In the genomic region with DNA sequence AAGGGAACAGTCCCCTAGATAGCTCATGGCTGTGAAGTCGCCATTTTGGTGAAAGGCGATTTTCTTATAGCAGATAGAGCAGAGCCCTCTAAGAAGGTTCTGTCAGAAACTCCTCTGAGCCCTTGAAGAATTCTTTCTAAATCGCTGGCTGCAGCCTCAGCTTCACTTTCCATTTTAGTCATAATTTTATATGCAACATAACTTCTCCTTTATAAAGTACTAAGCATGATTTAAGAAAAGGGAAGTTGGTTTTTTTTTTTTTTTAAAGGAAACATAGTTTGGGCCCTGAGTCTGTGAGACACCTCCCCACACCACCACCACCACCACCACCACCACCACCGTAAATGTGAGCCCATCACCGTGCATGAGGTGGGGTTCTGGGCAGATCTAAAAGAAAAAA, we compare ENCODE assay signal across 26 mouse cellular contexts.
DNase-seq lines count a peak whose midpoint lies in the region; ATAC-seq and TF ChIP-seq lines count a peak whose summit lies in the region.
"Had no signal": no experiment of that assay in that cellular context is flagged by ENCODE, and none has a peak within 500 bp of the region (broad histone marks: within the 10 kb centered on the region; RNA-seq: fewer than 3 reads in every experiment).

No protein-coding gene starts in this region.

- no peaks in the 10 kb centered on the region for H3K36me3 ChIP-seq in liver, postnatal 0 days (replicated peaks; ENCODE audit: insufficient read depth, low read length)
- no peaks in the 10 kb centered on the region for H3K36me3 ChIP-seq in liver, embryonic 11.5 days (ENCODE audit: control insufficient read depth, insufficient read depth, low read length)
- no peaks in the 10 kb centered on the region for H3K36me3 ChIP-seq in CH12.LX (replicated peaks in 1 of 2; ENCODE audit: control insufficient read depth in 1 of 2, insufficient read depth in 1 of 2, low read length in 1 of 2)
- no peaks in the 10 kb centered on the region for H3K36me3 ChIP-seq in small intestine, adult 2 months (ENCODE audit: control insufficient read depth, insufficient read depth, low read length)
- H3K36me3 ChIP-seq: hindbrain, embryonic 13.5 days; neural tube, embryonic 15.5 days had no signal

- no peak overlapping the region for H3K4me3 ChIP-seq in liver, postnatal 0 days (ENCODE audit: low read depth, low read length)
- H3K4me3 ChIP-seq in liver, embryonic 11.5 days (ENCODE audit: low read depth, low read length), result no peak overlapping the region
- H3K4me3 ChIP-seq in CH12.LX (replicated peaks in 1 of 3; ENCODE audit: low read depth in 2 of 3, low read length in 2 of 3, poor library complexity in 1 of 3), result no peak overlapping the region
- no peak overlapping the region for H3K4me3 ChIP-seq in small intestine, adult 2 months (ENCODE audit: low read depth, low read length)
- H3K4me3 ChIP-seq: hindbrain, embryonic 13.5 days; layer of hippocampus, adult 2 months; limb, embryonic 15.5 days; megakaryocyte, embryonic 14.5 days; neural tube, embryonic 15.5 days had no signal

- H3K9ac ChIP-seq in liver, postnatal 0 days (replicated peaks), result no peak overlapping the region
- H3K9ac ChIP-seq in liver, embryonic 11.5 days (ENCODE audit: low read depth, low read length), result no peak overlapping the region
- H3K9ac ChIP-seq in CH12.LX (ENCODE audit: insufficient read depth, low read depth), result no peak overlapping the region
- H3K9ac ChIP-seq: hindbrain, embryonic 13.5 days; limb, embryonic 15.5 days; neural tube, embryonic 15.5 days had no signal

- TF ChIP-seq CTCF in liver, postnatal 0 days (IDR thresholded peaks at IDR 0.05; ENCODE audit: low read depth), result no peak
- TF ChIP-seq CTCF in CH12.LX (conservative IDR thresholded peaks at IDR 0.05 in 1 of 2, IDR thresholded peaks at IDR 0.05 in 1 of 2; ENCODE audit: low read depth in 2 of 2, low read length in 2 of 2), result no peak
- TF ChIP-seq CTCF in small intestine, adult 2 months (IDR thresholded peaks at IDR 0.05; ENCODE audit: extremely low read depth, insufficient read length, insufficient replicate concordance, low read depth, low read length), result no peak

- in situ Hi-C loops in CH12.LX (cut with MboI; ENCODE audit: low pct_ligation_motif_present, low pct_unique_long_range_greater_than_20kb, low sequenced_read_pairs), result loop anchor here (25.0 kb wide), 1 partner anchor 224 kb away; no protein-coding TSS in a partner anchor

- 0 out of 2 replicates have a peak overlapping the region, but pooled peaks have one; percentile 12 for H3K27ac ChIP-seq in liver, postnatal 0 days (ENCODE audit: low read depth)
- H3K27ac ChIP-seq in liver, embryonic 11.5 days (ENCODE audit: low read depth, low read length), result no peak overlapping the region
- no peak overlapping the region for H3K27ac ChIP-seq in CH12.LX (ENCODE audit: insufficient read depth, low read depth)
- peak overlapping the region; percentile 46 for H3K27ac ChIP-seq in small intestine, adult 2 months (ENCODE audit: insufficient read depth, low read depth, low read length)
- H3K27ac ChIP-seq: hindbrain, embryonic 13.5 days; layer of hippocampus, adult 2 months; limb, embryonic 15.5 days; neural tube, embryonic 15.5 days had no signal

- H3K27me3 ChIP-seq in liver, postnatal 0 days (ENCODE audit: insufficient read depth, low read length), result no peaks in the 10 kb centered on the region
- no peaks in the 10 kb centered on the region for H3K27me3 ChIP-seq in liver, embryonic 11.5 days (replicated peaks; ENCODE audit: control insufficient read depth, insufficient read depth, low read length)
- no peaks in the 10 kb centered on the region for H3K27me3 ChIP-seq in CH12.LX (replicated peaks)
- no peaks in the 10 kb centered on the region for H3K27me3 ChIP-seq in small intestine, adult 2 months (ENCODE audit: control insufficient read depth, insufficient read depth, low read length)
- H3K27me3 ChIP-seq: hindbrain, embryonic 13.5 days; limb, embryonic 15.5 days; neural tube, embryonic 15.5 days had no signal

- H3K9me3 ChIP-seq in liver, postnatal 0 days (ENCODE audit: low read length), result no peaks in the 10 kb centered on the region
- H3K9me3 ChIP-seq in liver, embryonic 11.5 days (ENCODE audit: control insufficient read depth, low read length), result no peaks in the 10 kb centered on the region
- no peaks in the 10 kb centered on the region for H3K9me3 ChIP-seq in CH12.LX (replicated peaks; ENCODE audit: low read length)
- H3K9me3 ChIP-seq: hindbrain, embryonic 13.5 days; limb, embryonic 15.5 days; megakaryocyte, embryonic 14.5 days; neural tube, embryonic 15.5 days had no signal

- TF ChIP-seq RAD21 in CH12.LX (IDR thresholded peaks at IDR 0.05; ENCODE audit: low read depth, low read length), result no peak

- DNase-seq in liver, postnatal 0 days, result no peak
- no peak for DNase-seq in liver, embryonic 11.5 days (ENCODE audit: low spot score)
- peak; percentile 38 for DNase-seq in CH12.LX (ENCODE audit: extremely low read depth)
- no peak for DNase-seq in gastrocnemius, postnatal 25 days
- DNase-seq in cerebellum, adult 9-11 months, result no peak
- DNase-seq: adrenal gland, postnatal 10 days; cerebellum, adult 11 months; cerebellum, postnatal 25 days; gastrocnemius, postnatal 14 days; heart, postnatal 14 days; kidney, adult 2 months; kidney, postnatal 10 days; lung, adult 2 months; midbrain, embryonic 14.5 days; right cerebral cortex, postnatal 25 days; thymus, postnatal 4 days had no signal

- no peaks in the 10 kb centered on the region for H3K79me2 ChIP-seq in CH12.LX (replicated peaks; ENCODE audit: control insufficient read depth, extremely low read depth, insufficient read depth, poor library complexity, severe bottlenecking)

- no peaks in the 10 kb centered on the region for H3K4me1 ChIP-seq in liver, postnatal 0 days (ENCODE audit: insufficient read depth)
- no peaks in the 10 kb centered on the region for H3K4me1 ChIP-seq in liver, embryonic 11.5 days (replicated peaks; ENCODE audit: control insufficient read depth, insufficient read depth, low read length)
- peaks cover 0 to 23% of the 10 kb centered on the region in 2 experiments; a peak in 2 of 4 replicates for H3K4me1 ChIP-seq in CH12.LX (ENCODE audit: control insufficient read depth in 1 of 2, insufficient read depth in 2 of 2)
- no peaks in the 10 kb centered on the region for H3K4me1 ChIP-seq in small intestine, adult 2 months (ENCODE audit: control insufficient read depth, insufficient read depth, insufficient read length, low read length)
- H3K4me1 ChIP-seq: hindbrain, embryonic 13.5 days; limb, embryonic 15.5 days; neural tube, embryonic 15.5 days had no signal

- TF ChIP-seq EP300 in liver, postnatal 0 days (IDR thresholded peaks at IDR 0.05; ENCODE audit: low read depth), result no peak
- TF ChIP-seq EP300 in CH12.LX (IDR thresholded peaks at IDR 0.05; ENCODE audit: low read length), result peak; percentile 26; the same call in 1 of the 2 replicates

- H3K4me2 ChIP-seq in liver, postnatal 0 days (ENCODE audit: low read depth, low read length), result no peak overlapping the region
- H3K4me2 ChIP-seq in liver, embryonic 11.5 days, result no peak overlapping the region
- no peak overlapping the region for H3K4me2 ChIP-seq in CH12.LX (ENCODE audit: insufficient read depth, low read depth, poor library complexity, severe bottlenecking)
- H3K4me2 ChIP-seq: heart, embryonic 11.5 days; hindbrain, embryonic 13.5 days; limb, embryonic 15.5 days; neural tube, embryonic 15.5 days had no signal

- WGBS in liver, postnatal 0 days (ENCODE audit: insufficient replicate concordance), result 53% methylated on average over 5 of the region's 5 CpGs
- 69% methylated on average over 5 of the region's 5 CpGs for WGBS in liver, embryonic 11.5 days
- 63% methylated on average over 5 of the region's 5 CpGs for WGBS in small intestine, adult 2 months

- ATAC-seq in liver, postnatal 0 days, result no peak
- no peak for ATAC-seq in liver, embryonic 11.5 days (replicated peaks; ENCODE audit: low FRiP score)
- ATAC-seq in granulocyte monocyte progenitor cell, adult 5-6 weeks (replicated peaks; ENCODE audit: poor library complexity, severe bottlenecking), result peak; percentile 87
- ATAC-seq: activated CD4-positive, CD25-positive, alpha-beta regulatory T cell, adult 4 months; inflammation-experienced regulatory T-cells, adult 6 months had no signal

- TF ChIP-seq POLR2A in CH12.LX (IDR thresholded peaks at IDR 0.05; ENCODE audit: low read depth, low read length), result no peak
- TF ChIP-seq POLR2A in small intestine, adult 2 months (IDR thresholded peaks at IDR 0.05; ENCODE audit: low read depth, low read length), result no peak

- dilution Hi-C loops in CH12.LX (cut with MboI; ENCODE audit: extremely low pct_ligation_motif_present, extremely low pct_unique_long_range_greater_than_20kb, low sequenced_read_pairs), result no loop called here

TF ChIP-seq in CH12.LX, 34 proteins besides CTCF, POLR2A, EP300 and RAD21:
- no peak for TF ChIP-seq MXI1 (IDR thresholded peaks at IDR 0.05; ENCODE audit: low read depth, low read length)
- no peak for TF ChIP-seq PAX5 (IDR thresholded peaks at IDR 0.05; ENCODE audit: low read length)
- no peak for TF ChIP-seq POLR2AphosphoS2 (IDR thresholded peaks at IDR 0.05; ENCODE audit: low read depth, low read length)
- no peak for TF ChIP-seq MAFK (IDR thresholded peaks at IDR 0.05; ENCODE audit: insufficient replicate concordance, low read length)
- TF ChIP-seq NRF1 (IDR thresholded peaks at IDR 0.05; ENCODE audit: low read depth, low read length), result no peak
- TF ChIP-seq SIN3A (IDR thresholded peaks at IDR 0.05; ENCODE audit: low read length), result no peak
- TF ChIP-seq IRF4 (IDR thresholded peaks at IDR 0.05; ENCODE audit: low read depth, low read length), result 0 out of 2 replicates have a peak, but pooled peaks have one; percentile 34
- TF ChIP-seq MAX (IDR thresholded peaks at IDR 0.05; ENCODE audit: low read length), result no peak
- no peak for TF ChIP-seq ELF1 (IDR thresholded peaks at IDR 0.05; ENCODE audit: low read depth, low read length)
- TF ChIP-seq ZNF384 (IDR thresholded peaks at IDR 0.05; ENCODE audit: low read depth, low read length), result peak; percentile 75
- no peak for TF ChIP-seq ZKSCAN1 (IDR thresholded peaks at IDR 0.05; ENCODE audit: borderline replicate concordance, low read depth, low read length)
- no peak for TF ChIP-seq TCF12 (IDR thresholded peaks at IDR 0.05; ENCODE audit: low read depth, low read length)
- no peak for TF ChIP-seq NELFE (IDR thresholded peaks at IDR 0.05; ENCODE audit: low read depth, low read length)
- TF ChIP-seq USF2 (conservative IDR thresholded peaks at IDR 0.05; ENCODE audit: low read depth, low read length), result no peak
- TF ChIP-seq CHD1 (IDR thresholded peaks at IDR 0.05; ENCODE audit: low read depth, low read length), result no peak
- no peak for TF ChIP-seq CHD2 (IDR thresholded peaks at IDR 0.05; ENCODE audit: low read length)
- no peak for TF ChIP-seq MYC (IDR thresholded peaks at IDR 0.05; ENCODE audit: low read depth, low read length)
- no peak for TF ChIP-seq USF1 (IDR thresholded peaks at IDR 0.05; ENCODE audit: low read depth, low read length)
TF ChIP-seq in CH12.LX: peak in this region for 2.

Comparison
In these comparisons a context has a peak if more than half of its experiments do, and no peak if none do; other contexts are left out.
1. H3K27ac ChIP-seq: peak in liver, postnatal 0 days (single experiment) and small intestine, adult 2 months (single experiment); none in liver, embryonic 11.5 days (single experiment) and CH12.LX (single experiment).